Mouse (Mus musculus): ENCODE measurements at regions not wholly inside any gene's neighbourhood (a gene's known extent, or its start where the extent isn't known, plus 50 kb on each side); places are given as distances from the start of the nearest gene placed in this dataset.
"Not testable (repeated sequence)": the region's sequence is repeated elsewhere in the genome, so short reads cannot be mapped to it uniquely, and the experiment has no call there.

DNA sequence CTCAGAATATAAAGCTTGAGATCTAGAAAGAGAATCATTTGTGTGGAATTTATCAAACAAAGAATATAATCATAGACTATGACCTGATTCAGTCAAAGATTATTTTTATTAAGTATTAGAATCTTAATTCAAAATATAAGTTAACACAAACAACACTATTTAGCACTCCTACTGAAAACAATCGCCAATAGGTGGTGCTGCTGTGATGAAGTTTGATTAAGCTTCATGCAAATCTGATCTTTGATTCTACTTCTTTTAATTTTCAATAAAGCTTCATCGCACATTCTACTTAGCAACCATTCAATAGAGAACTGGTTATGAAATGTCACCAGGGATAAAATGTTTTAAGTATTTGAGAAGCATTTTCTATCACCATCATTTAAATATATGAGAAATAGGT is 1509.9 kb upstream of the Pcdh7 start:
- peak; percentile 8 for DNase-seq (ENCODE audit: low read depth, low spot score)

DNA sequence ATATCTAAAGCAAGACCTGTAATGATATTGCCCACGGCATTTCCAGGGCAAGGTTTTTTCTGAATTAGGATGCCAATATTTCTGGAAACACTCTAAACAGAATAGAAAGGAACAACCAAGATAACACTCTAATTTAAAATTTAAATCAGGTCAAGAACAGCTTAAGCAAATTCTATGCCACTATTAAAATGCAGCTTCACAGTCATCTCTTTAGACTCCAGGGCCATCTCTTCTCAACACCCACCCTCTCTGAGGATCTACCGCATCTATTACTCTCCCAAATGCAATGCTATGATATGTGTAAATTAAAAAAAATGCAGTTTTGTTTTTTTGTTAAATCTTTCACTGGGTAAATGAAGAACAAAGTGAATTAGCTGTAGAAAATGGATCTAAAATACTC is 1501.9 kb upstream of the Pcdh7 start:
- DNase-seq (ENCODE audit: low read depth, low spot score), result no peak

DNA sequence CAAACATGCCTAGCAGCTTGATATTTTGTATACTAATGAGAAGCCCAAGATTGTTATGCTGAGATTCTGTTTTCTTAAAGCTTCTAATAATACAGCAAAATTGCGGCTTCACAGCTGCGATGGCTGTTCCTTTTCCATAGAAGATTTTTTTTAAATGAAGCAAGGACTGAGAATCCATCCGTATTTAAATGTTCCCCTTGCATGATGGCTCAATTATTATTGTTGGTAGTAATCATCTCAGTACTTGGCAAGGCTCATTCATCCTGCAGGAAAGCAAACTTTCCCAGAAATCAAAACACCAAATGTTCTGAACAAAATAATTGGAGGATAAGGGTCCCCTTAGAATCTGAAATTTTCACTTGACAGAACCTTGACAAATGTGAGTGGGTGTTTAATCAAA is 1451.6 kb upstream of the Pcdh7 start:
- no peak for DNase-seq (ENCODE audit: low read depth, low spot score)

DNA sequence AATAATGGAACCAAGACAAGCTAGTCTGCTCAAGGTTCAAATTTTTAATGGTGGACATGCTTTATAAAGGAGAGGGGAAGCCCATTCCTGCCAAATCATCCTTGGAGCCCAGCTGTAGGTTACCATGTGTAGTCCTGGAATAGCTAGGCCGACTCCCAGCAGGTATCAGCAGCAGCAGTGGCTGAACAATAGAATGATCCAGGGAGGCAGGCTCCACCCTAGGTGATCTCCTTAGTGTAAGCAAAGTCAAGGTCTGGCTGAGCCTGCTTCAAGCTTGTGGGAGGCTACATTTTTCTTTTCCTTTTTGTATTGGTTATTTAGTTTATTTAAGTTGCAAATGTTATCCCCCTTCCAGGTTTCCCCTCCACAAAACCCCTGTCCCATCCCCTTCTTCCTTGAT is 1426.1 kb upstream of the Pcdh7 start:
- not testable (repeated sequence) for DNase-seq (ENCODE audit: low read depth, low spot score)

Measured in retina, adult 2 months (tissue).